Mouse (Mus musculus) retina, adult 2 months (tissue): Measurements from ENCODE around the gene Pdia3.
A peak's percentile ranks its signal among the peaks of the same experiment; 100 is the strongest.
"Not testable (repeated sequence)": the region's sequence is repeated elsewhere in the genome, so short reads cannot be mapped to it uniquely, and the experiment has no call there.

ENCODE experiments used
- DNase-seq: peaks from one replicate; pipeline ENCODE4 v3.0.0-alpha.2; 2012; ENCODE audit warnings: low read depth, low spot score

Pdia3 gene

DNA sequence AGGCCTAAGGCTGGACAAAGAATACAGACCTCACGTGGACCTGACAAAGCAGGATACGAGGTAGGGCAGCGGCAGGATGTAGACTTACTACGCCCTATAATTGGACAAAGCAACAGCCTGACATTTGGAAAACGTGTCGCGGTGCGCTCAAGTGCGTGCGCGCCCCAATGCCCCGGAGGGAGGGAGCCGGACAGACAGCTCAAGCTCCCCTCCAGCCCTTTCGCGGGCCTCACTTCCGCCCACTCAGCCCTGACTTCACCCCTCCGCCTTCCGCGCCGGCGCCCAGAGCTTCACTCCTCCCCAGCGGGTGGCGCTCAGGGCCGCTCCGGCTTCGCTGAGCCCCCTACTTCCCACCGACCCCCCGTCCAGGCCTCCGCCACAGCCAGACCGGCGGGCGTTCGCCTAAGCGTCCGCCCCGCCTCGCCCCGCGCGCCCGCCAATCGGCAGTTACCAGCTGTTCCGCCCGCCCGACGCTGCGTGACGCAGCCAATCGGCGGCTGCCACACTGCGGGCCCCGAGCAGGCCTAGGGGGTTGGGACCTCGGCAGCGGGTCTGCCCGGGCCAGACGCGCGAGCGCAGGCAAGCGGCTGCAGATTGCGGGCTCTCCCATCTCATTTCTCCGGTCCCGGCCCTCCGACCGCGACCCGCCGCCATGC lies at the start of gene Pdia3, which contains the start of gene Catsper2:
Pdia3 (plus strand) TSS at position 389 of the 656 bp plus-strand sequence.
Catsper2 (minus strand) TSS at position 406 of the 656 bp plus-strand sequence.
- peak; percentile 76 for DNase-seq

DNA sequence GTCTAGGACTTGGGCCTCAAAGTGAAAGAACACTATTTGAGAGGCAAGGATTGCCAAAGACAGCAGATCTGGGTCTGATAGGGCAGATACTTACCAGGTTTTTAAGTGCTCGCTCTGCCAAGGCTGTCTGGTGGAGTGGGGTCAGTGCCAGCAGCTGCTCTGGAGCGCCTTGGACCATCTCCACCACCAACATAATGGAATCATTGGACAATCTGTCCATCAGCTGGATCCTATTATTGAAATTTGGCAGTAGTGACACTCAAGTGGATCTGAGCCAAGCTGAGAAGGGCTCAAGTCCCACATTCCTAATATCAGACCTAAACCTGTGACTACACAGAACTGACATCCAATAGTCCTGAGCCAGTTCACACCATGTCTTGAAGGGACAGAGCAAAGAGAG lies 44.7 kb upstream of the Pdia3 start:
- no peak for DNase-seq

DNA sequence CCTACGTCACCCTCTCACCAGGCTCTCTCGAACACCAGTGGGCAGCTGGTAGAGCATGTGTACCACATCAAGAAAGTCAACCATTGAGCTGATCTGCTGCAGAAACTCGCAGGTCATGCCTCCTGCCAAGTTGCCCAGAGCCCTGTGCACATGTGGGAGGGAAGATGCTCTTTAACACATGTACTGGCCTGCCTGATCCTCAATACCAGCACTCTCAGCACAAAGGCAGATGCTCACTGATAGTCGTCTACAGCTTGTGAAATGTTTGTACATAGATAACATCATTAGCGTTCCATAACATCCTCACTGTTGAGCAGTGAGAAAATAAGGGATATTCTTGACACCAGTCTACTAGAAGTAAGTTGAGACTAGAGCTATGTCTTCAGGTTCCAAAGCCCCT lies 42.7 kb upstream of the Pdia3 start:
- no peak for DNase-seq

DNA sequence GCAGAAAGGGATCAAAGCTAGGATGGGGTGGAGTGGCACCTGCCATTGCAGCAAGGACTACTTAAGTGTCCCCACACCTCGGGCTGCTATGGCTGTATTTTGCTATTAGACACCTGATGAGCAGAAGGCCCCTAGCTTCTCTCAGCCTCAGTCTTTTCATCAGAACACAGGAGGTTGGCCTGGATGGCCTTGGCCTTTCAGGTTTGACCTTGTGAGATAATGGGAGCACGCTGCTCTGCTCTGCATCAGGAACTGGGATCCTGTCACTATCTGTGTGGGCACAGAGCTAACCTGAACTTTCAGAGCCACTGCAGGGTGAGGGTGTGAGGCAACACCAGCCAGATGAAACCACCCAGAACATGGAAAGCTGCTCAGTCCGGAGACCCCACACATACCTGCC lies 41.3 kb upstream of the Pdia3 start:
- no peak for DNase-seq

DNA sequence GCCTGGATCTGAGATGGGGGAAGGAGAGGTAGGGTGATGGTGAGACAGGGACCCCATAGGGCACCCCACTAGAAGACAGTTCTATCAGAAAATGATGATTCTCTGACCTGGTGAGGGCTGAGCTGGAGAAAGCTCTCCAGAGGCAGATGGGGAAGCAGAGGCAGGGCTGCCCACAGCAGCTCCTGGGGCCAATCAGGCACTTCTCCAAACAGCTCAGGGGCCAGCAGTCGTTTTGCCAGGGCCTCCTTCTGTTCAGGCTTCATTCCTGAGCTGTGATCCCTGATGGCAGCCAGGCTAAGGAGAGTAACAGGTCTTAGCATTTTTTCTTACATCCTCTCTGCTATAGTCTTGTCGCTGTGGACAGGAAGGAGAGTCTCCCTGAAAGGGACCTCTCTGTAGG lies 38.8 kb upstream of the Pdia3 start:
- DNase-seq = no peak

DNA sequence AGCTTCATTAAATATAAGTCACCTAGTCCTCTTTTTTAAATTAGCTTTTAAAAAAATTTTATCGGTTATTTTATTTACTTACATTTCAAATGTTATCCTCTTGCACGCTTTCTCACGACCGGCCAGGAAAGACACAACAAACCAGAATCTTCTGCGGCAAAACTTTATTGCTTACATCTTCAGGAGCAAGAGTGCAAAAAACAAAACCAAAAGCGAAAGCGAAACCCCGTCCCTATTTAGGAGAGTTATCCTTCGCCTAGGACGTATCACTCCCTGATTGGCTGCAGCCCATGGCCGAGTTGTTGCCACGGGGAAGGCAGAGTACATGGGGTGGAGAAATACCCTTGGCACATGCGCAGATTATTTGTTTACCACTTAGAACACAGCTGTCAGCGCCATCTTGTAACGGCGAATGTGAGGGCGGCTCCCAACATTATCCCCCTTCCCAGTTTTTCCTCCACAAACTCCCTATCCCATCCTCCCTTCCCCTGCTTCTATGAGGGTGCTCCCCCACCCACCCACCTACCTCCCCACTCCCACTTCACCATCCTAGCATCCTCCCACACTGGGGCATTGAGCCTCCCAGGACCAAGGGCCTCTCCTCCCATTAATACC lies 26.5 kb upstream of the Pdia3 start, which contains the start of gene Strc:
Strc (minus strand) TSS at position 208 of the 615 bp plus-strand sequence.
- DNase-seq = not testable (repeated sequence)

DNA sequence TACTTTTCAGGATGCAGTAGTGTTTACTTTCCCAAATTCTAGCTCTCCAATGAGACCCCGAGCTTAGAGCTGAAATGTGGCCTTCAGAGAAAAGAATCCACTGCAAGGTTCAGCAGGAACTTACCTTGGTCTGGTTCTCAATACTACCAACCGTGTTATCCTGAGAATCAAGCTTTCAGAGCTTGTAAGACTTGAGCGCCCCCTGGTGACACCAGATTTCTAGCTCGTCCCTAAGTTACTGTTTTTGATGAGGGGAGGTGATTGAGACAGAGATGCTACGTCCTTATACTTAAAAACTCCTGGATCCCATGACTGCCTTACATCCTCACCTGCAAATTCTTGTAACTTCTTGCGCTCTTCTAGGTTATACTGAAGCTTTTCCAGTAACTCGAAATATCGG lies 17.0 kb upstream of the Pdia3 start:
- peak; percentile 71 for DNase-seq

DNA sequence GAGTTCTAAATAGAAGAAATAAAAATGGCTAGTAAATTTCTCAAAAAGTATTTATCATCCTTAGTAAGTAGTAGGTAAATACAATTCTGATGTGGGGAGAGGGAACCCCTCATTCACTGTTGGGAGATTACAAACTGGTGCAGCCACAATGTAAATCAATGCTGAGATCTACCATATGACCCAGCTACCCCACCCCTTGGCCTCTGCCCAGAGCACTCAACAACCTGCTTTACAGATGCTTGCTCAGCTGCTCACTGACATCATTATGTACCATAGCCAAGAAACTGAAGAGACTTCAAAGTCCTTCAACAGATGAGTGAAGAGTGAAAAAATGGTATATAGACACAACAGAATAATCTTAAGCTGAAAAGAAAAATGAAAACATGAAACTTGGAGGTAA lies 10.3 kb upstream of the Pdia3 start:
- no peak for DNase-seq

DNA sequence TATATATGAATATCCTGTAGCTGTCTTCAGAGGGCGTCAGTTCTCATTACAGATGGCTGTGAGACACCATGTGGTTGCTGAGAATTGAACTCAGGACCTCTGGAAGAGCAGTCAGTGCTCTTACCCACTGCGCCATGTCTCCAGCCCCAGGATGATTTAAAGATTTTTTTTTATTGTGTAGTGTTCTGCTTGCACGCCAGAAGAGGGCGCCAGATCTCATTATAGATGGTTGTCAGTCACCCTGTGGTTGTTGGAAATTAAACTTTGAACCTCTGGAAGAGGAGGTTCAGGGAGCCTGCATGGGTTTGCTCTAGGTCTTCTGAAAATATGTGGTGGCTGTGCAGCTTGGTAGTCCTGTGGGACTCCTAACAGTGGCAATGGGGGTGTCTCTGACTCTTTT lies 5.4 kb upstream of the Pdia3 start:
- DNase-seq = peak; percentile 18

DNA sequence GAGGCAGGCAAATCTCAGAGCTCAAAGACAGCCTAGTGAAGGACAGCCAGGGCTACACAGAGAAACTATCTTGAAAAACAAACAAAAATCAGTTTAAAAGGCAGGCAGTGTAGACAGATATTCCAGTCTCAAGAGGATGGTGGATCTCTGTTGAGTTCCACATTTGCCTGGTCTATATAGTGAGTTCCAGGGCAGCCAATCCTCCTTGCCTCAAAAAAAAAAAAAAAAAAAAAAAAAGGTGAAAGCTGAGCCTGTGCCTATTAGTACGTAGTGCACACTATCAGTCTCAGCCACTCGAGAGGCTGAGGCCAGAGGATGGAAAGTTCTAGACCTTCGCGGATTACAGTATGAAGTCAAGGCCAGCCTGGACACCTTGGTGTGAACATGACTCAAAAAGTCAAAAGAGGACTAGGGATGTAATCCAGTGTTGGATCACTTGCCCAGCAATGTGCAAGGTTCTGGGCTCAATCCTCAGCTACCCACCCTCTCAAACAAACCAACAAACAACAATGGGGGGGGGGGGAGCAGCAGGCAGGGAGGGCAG lies 660 bp upstream of the Pdia3 start:
- DNase-seq = no peak

DNA sequence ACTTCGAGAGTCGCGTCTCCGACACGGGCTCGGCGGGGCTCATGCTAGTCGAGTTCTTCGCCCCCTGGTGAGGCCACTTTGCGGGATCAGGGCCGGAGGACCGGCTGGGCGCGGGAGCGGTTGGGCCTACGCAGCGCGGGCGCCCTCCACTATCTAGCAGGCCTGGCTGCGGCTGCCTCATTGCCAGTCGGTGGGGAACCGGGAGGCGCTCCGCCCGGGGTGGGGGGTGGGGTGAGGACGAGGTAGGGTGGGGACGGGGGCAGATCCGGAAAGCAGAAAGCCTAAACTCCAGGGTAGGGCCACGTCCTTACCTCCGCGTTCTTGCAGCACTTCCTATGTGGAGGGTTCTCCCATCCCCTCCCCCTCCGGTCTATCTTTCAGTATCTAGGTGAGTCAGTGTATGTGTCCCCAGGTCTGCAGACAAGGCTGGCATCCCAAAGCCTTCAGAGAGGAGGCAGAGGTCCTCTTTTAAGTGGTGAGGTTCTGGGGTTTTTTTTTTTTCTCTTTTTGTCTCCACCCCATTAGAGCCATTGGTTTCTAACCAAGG lies 637 bp downstream of the Pdia3 start:
- no peak for DNase-seq

DNA sequence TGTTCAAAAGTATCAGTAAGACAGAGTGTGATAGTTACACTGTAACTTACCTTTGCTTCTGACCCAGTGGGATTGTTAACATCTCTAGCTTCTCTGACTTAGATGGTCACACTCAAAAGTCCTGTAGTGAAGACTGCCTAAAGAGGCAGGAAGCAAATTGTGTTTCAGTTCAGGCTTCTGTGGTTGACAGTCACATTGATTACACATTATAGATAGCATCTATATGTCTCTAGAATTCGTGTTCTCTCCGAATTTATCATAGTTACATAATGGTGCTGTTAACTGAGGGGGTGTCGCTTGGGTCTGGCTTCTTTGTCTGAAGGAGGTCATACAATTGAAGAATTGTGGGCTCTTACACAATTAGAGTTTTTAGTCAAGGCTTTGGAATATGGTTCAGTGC lies 1.5 kb downstream of the Pdia3 start:
- no peak for DNase-seq

DNA sequence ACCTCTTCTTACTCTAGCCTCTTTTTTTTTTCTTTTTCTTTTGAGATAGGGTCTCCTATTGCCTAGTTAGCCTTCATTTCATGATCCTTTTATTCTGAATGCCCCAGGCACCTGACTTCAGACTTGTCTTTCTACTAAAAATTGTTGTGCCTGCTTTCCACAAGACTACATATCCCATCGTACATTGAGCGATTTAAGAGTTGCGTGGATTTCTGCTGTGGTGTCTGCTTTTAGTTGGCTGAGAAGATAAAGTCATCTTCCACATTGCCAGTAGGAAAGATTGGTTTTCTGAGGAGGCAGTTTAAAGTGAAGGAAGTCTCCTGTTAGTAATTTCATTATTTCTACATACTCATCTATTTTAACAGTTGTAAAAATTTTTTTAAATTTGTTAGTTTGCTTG lies 2.0 kb downstream of the Pdia3 start:
- no peak for DNase-seq

DNA sequence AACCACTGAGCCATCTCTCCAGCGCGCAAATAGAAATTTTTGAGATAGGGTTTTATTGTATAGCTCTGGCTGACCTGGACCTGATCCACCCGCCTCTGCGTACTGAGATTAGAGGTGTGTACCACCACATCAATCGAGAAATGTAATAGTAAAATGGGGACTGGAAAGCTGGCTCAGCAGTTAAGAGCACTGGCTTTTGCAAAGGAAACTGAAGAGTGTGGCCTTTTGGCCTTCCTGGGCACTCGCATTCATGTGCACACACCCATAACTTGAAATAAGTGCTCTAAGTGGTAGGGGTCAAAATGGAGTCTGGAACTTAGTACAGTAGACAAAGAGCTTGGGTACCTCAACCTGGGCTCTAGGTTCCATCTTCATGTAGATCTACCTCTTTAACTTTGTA lies 2.8 kb downstream of the Pdia3 start:
- no peak for DNase-seq

DNA sequence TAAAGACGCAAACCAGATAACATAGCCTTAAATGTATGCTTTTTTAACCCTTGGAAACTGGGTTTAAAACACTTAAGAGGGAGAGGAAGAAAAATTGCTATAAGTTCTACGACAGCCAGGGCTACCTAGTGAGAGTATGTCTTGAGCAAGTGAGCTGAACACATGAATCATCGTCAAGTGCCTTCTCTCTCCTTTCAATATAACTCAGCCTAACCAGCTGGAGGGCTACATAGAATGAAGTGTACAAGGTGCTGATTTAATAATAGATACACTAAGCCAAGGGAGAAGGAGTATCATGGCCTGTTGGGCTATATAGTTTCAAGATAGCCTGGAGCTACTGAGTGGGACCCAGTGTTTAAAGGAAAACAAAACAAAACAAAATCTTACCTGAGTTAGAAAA lies 4.9 kb downstream of the Pdia3 start:
- DNase-seq = no peak

DNA sequence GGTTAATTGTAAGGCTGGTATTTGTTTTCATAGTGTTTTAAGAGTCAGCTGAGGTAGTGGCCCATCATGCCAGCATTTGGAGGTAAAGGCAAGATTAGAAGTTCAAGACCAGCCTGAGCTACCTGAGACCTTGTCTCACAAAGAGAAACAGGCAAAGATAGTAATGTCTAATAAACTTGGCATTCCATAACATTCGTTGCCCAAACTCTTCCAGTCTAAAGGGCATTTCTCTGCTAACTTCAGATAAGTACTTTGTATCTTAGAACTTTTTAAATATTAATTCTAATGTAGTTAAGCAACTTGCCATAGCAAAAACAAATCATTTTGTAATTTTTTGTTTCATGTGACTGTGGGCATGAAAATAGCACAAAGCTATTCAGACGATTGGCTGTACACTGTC lies 9.6 kb downstream of the Pdia3 start:
- DNase-seq = no peak

DNA sequence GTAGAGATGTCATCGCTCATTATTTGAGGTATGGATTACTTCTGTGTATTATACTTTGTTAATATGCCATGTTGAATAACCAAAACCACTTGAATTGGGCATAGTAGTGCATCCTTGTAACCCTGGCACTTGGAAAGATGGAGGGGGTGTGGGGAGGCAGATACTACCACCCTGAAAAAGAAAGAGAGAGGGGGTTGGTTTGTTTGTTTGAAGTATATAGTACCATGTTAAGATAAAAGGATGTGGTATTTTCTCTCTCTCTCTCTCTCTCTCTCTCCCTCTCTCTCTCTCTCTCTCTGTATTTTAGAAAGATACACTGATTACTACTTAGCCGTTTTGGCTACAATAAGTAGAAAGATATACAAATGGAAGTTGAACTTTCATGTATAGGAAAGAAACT lies 12.3 kb downstream of the Pdia3 start:
- DNase-seq = no peak

DNA sequence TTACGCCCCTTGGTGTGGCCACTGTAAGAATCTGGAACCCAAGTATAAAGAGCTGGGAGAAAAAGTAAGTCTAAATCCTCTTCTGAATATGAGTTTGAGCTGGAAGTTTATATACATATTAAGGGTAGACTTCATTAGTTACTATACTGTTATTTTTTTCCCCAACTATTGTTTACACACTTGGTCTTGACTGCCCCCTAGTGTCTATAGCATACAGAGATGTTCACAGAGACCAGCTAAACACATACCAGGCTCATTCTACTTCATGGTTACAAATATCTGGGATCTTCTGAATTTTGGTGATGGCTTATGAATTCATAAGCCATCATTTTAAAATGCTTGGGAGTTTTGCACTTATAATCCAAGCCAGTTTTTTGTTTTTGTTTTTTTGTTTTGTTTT lies 21.3 kb downstream of the Pdia3 start:
- DNase-seq = no peak

DNA sequence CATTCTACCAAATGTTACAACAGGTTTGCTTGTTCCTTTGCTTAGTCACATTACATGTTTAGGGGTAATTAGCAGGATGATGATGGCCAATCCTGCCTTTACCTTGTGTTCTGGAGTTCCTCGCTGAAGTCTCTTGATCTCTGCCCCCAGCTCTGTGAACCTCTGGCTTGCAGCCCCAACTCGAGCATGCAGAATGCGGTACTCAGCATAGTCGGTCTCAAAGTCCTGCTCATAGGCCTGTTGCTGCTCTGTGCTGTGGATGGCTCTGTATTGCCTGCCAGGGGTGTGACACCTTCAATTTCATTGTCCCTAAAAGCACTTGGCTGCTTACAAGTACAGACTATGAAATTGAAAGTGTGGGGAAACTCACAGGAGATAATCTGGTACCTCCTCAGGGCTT lies 26.2 kb downstream of the Pdia3 start:
- no peak for DNase-seq

DNA sequence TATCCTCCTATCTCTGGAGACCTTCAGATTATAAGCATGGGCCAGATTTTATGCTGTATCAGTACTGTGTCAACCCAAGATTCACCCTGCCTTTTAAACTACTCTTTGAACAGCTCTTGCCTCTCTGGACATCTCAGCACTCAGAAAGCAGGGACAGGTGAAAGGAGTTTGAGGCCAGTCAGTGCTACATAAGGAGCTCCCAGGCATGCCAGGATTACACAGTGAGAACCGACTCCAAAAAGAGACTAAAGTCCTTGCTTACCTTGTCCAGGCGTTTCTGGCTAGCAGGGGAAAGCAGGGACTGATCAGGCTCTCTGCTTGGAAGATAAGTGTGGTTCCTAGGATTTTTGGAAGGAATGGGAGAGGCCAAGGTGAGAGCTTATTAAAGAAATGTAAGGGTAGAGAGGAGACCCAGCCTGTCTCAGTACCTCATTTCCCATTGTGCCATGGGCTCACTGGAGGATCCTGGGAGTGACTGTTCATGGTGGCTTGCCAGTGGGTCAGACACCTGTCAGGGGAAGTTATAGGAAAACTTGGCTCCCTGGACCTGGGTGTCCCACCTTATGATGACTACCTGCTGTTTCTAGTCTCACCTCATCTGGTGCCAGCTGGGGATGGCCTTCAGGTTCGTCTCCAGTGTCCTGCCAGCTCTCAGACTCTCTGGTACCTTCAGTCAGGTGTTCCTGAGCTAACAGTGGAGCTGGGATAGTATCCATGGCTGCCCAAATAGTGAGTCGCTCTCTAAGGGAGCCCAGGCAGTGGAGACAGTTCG lies 27.4 kb downstream of the Pdia3 start:
- no peak for DNase-seq

DNA sequence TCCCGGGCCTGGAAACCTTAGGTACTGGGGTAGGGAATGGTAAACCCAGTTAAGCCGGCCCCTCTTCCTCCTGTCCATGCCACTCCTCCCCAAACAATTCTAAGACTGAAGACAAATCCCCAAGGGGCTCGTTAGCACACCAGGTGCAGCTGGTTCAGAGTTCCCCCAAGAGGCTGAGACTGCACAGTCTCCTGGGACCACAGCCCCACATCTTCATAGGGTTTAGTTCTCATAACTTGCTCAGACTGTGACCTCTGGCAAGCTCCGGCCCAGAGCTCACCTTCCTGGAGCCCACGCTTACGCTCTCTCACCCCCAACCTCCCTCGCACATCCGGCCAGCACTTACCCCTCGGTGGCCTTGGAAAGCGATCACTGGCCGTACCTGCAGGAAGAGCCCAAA lies 28.2 kb downstream of the Pdia3 start:
- DNase-seq = no peak
